Mouse (Mus musculus): ENCODE data around the gene H2-T24.
"Not testable (repeated sequence)": the region's sequence is repeated elsewhere in the genome, so short reads cannot be mapped to it uniquely, and the experiment has no call there.

The H2-T24 gene

GRCm38 (mm10) chr17:36025901-36026300 is 5.5 kb upstream of the H2-T24 start:
- in situ Hi-C loops (cut with MboI; ENCODE audit: unreplicated experiment in 2 of 2): no loop called here

- in situ Hi-C loops (cut with MboI; ENCODE audit: unreplicated experiment in 2 of 2): no loop called here
These were observed 4.8 kb upstream of the H2-T24 start for GRCm38 (mm10) chr17:36025197-36025596.

- in situ Hi-C loops (cut with MboI; ENCODE audit: unreplicated experiment in 2 of 2): no loop called here
These were observed 3.6 kb upstream of the H2-T24 start for GRCm38 (mm10) chr17:36023710-36024654.

GRCm38 (mm10) chr17:36022922-36023321 is 2.6 kb upstream of the H2-T24 start:
- in situ Hi-C loops (cut with MboI; ENCODE audit: unreplicated experiment in 2 of 2): no loop called here

- in situ Hi-C loops (cut with MboI; ENCODE audit: unreplicated experiment in 2 of 2): no loop called here
These were observed 1.7 kb upstream of the H2-T24 start for GRCm38 (mm10) chr17:36022098-36022497.

- in situ Hi-C loops (cut with MboI; ENCODE audit: unreplicated experiment in 2 of 2): no loop called here
These were observed 949 bp upstream of the H2-T24 start for GRCm38 (mm10) chr17:36021309-36021708.

GRCm38 (mm10) chr17:36019519-36019918 is 841 bp downstream of the H2-T24 start:
- in situ Hi-C loops (cut with MboI; ENCODE audit: unreplicated experiment in 2 of 2): no loop called here

GRCm38 (mm10) chr17:36018979-36019378 is 1.4 kb downstream of the H2-T24 start:
- in situ Hi-C loops (cut with MboI; ENCODE audit: unreplicated experiment in 2 of 2): no loop called here

DNA sequence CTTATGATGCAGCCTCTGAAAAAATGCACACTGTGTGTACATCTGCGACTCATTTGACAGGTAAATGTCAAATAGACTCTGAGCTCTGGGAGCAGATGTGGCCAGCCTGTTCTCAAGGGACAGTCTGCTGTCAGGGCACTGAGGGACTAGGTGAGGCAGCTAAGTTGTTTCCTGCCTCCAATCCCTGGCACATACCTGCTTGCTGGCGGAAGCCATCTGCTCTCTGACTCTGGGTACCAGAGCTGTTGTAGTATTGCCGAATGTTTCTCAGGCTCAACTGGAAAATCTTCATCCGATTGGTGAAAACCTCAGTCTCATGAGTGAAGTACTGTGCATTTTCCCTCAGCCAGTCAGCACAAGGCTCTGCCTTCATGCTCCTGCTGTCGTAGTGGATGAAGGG is 3.3 kb downstream of the H2-T24 start:
- in situ Hi-C loops (cut with MboI; ENCODE audit: unreplicated experiment in 2 of 2): no loop called here

GRCm38 (mm10) chr17:36014977-36015376 is 5.4 kb downstream of the H2-T24 start:
- in situ Hi-C loops (cut with MboI; ENCODE audit: unreplicated experiment in 2 of 2): no loop called here

DNA sequence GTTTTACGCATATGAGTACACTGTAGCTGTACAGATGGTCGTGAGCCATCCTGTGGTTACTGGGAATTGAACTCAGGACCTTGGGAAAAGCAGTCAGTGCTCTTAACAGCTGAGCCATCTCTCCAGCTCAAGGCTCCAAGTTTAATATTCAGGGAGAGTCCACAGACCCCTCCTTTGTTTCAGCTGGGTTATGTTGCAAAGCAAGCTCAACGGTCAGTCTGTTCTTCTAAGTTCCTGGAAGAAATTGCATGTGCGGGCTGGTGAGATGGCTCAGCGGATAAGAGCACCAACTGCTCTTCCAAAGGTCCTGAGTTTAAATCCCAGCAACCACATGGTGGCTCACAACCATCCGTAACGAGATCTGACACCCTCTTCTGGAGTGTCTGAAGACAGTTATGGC is 16.0 kb downstream of the H2-T24 start:
- in situ Hi-C loops (cut with MboI; ENCODE audit: unreplicated experiment in 2 of 2): not testable (repeated sequence)

DNA sequence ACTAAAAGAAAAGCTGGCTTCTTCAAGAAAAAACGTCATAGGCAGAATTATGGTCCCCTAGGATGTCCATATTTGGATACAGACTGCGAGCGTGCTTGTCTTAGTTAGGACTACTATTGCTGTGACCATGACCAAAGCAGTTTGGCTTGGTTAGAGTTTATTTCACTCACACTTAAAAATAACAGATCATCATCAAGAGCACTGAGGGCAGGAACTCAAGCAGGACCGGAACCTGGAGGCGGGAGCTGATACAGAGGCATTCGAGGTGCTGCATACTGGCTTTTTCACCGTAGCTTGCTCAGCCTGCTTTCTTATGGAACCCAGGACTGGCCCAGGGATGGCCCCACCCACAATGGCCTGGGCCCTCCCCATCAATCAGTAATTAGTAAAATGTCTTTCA is 17.0 kb downstream of the H2-T24 start:
- in situ Hi-C loops (cut with MboI; ENCODE audit: unreplicated experiment in 2 of 2): no loop called here

- in situ Hi-C loops (cut with MboI; ENCODE audit: unreplicated experiment in 2 of 2): no loop called here
These were observed 18.4 kb downstream of the H2-T24 start for GRCm38 (mm10) chr17:36001966-36002365.

GRCm38 (mm10) chr17:36001121-36001897 is 19.1 kb downstream of the H2-T24 start:
- in situ Hi-C loops (cut with MboI; ENCODE audit: unreplicated experiment in 2 of 2): no loop called here

DNA sequence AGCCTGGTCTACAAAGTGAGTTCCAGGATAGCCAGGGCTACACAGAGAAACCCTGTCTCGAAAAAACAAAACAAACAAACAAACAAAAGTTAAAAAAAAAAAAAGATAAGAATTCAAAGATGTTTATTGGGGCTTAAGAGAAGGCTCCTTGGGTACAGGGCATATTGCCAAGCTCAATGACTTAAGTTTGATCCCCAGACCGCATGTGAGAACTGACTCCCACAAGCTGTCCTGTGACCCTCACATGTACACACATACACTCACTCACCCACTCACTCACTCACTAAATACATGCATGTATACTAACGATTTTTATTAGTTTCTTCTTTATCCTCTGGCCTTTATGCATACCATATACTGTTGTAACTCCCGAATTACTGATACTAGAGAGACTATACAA is 20.0 kb downstream of the H2-T24 start:
- in situ Hi-C loops (cut with MboI; ENCODE audit: unreplicated experiment in 2 of 2): no loop called here

GRCm38 (mm10) chr17:35999356-35999755 is 21.0 kb downstream of the H2-T24 start:
- in situ Hi-C loops (cut with MboI; ENCODE audit: unreplicated experiment in 2 of 2): loop anchor here (5.0 to 10.0 kb wide), 2 partner anchors 45 to 198 kb away; partner anchors contain the start of genes Gm6034 (in 2 of the 2) and H2-T22 (in 2 of the 2)

GRCm38 (mm10) chr17:35998545-35999305 is 21.6 kb downstream of the H2-T24 start:
- in situ Hi-C loops (cut with MboI; ENCODE audit: unreplicated experiment in 2 of 2): loop anchor here (5.0 to 10.0 kb wide), 2 partner anchors 46 to 199 kb away; partner anchors contain the start of genes Gm6034 (in 2 of the 2) and H2-T22 (in 2 of the 2)

DNA sequence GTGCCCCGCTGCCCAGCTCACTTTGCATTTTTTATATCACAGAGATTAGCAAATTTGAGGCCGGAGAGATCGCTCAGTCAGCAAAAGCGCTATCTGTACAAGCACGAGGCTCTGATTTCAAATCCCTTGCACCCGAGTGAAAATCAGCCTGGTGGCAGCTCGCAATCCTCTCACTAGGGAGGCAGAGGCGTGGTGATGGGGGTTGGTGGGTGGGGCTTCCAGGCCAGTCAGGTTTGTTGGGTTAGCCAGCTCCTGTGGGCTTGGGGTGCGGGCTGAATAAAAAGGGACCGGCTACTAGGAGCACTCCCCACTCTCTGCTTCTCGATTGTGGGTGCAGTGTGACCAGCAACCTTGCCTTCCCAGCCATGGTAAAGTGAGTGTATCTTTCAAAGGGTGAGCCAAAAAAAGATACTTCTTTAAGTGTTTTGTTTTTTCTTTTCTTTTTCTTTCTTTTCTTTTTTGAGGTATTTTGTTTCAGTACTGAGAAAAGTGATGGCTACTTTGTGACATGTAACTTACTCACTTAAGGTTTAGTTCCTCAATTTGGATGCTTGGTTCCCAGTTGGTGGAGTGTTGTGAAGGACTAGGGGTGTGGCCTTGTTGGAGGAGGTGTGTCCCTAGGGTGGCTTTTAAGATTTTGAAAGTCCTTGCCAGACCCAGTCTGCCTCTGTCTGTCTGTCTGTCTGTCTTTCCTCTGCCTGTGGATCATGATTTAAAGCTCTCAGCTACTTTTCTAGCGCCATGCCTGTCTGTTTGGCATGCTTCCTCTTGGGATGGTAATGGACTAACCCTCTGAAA is 22.4 kb downstream of the H2-T24 start:
- in situ Hi-C loops (cut with MboI; ENCODE audit: unreplicated experiment in 2 of 2): loop anchor here (5.0 to 10.0 kb wide), 2 partner anchors 47 to 199 kb away; partner anchors contain the start of genes Gm6034 (in 2 of the 2) and H2-T22 (in 2 of the 2)

DNA sequence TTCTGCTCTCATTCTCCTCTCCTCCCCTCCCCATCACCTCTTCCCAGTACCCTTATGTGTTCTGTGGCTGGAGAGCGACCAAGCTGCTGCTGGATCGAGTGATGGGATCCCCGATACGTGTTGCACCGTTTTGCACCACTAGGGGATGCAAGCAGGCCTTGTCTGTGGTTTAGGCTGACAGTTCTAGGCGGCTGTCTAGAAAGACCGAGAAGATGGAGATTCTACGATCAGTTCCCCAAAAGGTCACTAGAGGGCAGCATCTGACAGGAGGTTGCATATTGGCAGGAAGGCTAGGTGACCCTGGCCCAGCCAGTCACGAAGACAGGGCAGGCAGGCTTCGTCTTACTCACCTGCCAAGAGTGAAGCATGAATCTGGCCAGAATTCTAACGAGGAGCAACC is 23.4 kb downstream of the H2-T24 start:
- in situ Hi-C loops (cut with MboI; ENCODE audit: unreplicated experiment in 2 of 2): loop anchor here (5.0 to 10.0 kb wide), 2 partner anchors 48 to 200 kb away; partner anchors contain the start of genes Gm6034 (in 2 of the 2) and H2-T22 (in 2 of the 2)

Data from v-Abl transformed pro-B cells (cell line).